In the genomic region with DNA sequence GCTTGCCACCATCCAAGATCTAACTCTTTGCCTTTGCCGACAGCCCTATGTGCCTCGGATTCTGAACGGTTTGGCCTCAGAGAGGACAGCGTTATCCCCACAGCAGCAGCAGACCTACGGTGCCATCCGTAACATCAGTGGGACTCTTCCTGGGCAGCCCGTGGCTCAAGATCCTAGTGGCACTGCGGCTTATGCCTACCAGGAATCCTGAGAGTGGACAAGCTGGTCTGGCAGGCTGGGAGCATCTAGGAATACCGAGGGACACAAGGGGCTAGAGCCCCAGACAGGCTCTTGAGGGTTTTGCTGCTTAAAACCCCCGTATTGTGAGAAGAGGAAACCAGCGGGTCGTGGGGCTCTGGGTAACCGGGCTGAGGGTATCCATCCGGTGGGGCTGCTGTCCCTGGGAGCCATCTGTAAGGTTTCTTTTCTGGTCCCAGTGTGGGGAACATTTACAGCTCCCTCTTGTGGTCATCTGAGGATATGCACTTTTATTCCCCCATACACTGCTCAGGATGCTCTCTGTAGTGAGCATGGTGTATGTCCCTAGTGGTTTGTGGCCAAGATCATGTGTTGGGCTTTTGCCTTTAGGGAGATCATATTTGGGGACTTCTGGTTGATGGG, we compare ENCODE assay signal across 8 mouse cellular contexts. TPM values are rescaled to one million over a fixed set of nuclear protein-coding genes. Genes with fewer than 3 reads are reported as not detected.
DNase-seq lines count a peak whose midpoint lies in the region; ATAC-seq and TF ChIP-seq lines count a peak whose summit lies in the region.

No protein-coding gene starts in this region.

- H3K36me3 ChIP-seq in forebrain, embryonic 14.5 days (ENCODE audit: control insufficient read depth, insufficient read depth, low read length): no peaks in the 10 kb centered on the region
- H3K36me3 ChIP-seq in kidney, embryonic 14.5 days (ENCODE audit: control insufficient read depth, insufficient read depth, low read length): no peaks in the 10 kb centered on the region
- H3K36me3 ChIP-seq in lung, embryonic 14.5 days (ENCODE audit: insufficient read depth): 0 out of 2 replicates have a peak, but pooled peaks cover 4% of the 10 kb centered on the region

- peak; percentile 80 for ATAC-seq in forebrain, embryonic 14.5 days
- ATAC-seq in kidney, embryonic 14.5 days (ENCODE audit: low FRiP score, low TSS enrichment): peak; percentile 63; the same call in 1 of the 2 replicates
- ATAC-seq in lung, embryonic 14.5 days (ENCODE audit: insufficient read depth): peak; percentile 72; the same call in 1 of the 2 replicates

- peak; percentile 33 for DNase-seq in kidney, adult 18-20 months
- DNase-seq in kidney, adult 11 months: no peak
- DNase-seq in adipocyte (ENCODE audit: low spot score): peak; percentile 57
- peak; percentile 74 for DNase-seq in forebrain, embryonic 14.5 days (ENCODE audit: low spot score)
- peak; percentile 85 for DNase-seq in lung, embryonic 14.5 days
- peak; percentile 49 for DNase-seq in retina, postnatal 7 days (ENCODE audit: low read depth, low spot score)
- DNase-seq in urinary bladder, postnatal 10 days (ENCODE audit: low spot score): no peak

- no peak overlapping the region for H3K9ac ChIP-seq in forebrain, embryonic 14.5 days (ENCODE audit: low read length)
- H3K9ac ChIP-seq in kidney, embryonic 14.5 days (ENCODE audit: low read depth, low read length): no peak overlapping the region
- H3K9ac ChIP-seq in lung, embryonic 14.5 days: no peak overlapping the region

- H3K4me2 ChIP-seq in forebrain, embryonic 14.5 days (ENCODE audit: low read length): no peak overlapping the region
- H3K4me2 ChIP-seq in kidney, embryonic 14.5 days (replicated peaks; ENCODE audit: low read depth, low read length): no peak overlapping the region
- no peak overlapping the region for H3K4me2 ChIP-seq in lung, embryonic 14.5 days

- H3K27me3 ChIP-seq in forebrain, embryonic 14.5 days (replicated peaks; ENCODE audit: control insufficient read depth, insufficient read depth, low read length): no peaks in the 10 kb centered on the region
- no peaks in the 10 kb centered on the region for H3K27me3 ChIP-seq in kidney, embryonic 14.5 days (ENCODE audit: control insufficient read depth, insufficient read depth, low read length)
- no peaks in the 10 kb centered on the region for H3K27me3 ChIP-seq in lung, embryonic 14.5 days (ENCODE audit: insufficient read depth, low read length)

- H3K4me3 ChIP-seq in forebrain, embryonic 14.5 days (ENCODE audit: low read depth, low read length): no peak overlapping the region
- H3K4me3 ChIP-seq in kidney, embryonic 14.5 days (ENCODE audit: low read length): no peak overlapping the region
- H3K4me3 ChIP-seq in lung, embryonic 14.5 days (ENCODE audit: low read depth, low read length): no peak overlapping the region

- TF ChIP-seq CTCF in lung, embryonic 14.5 days (IDR thresholded peaks at IDR 0.05; ENCODE audit: low read depth): peak; percentile 91

- H3K4me1 ChIP-seq in forebrain, embryonic 14.5 days (ENCODE audit: control insufficient read depth, insufficient read depth, low read length): no peaks in the 10 kb centered on the region
- no peaks in the 10 kb centered on the region for H3K4me1 ChIP-seq in kidney, embryonic 14.5 days (ENCODE audit: control insufficient read depth, insufficient read depth, low read length)
- H3K4me1 ChIP-seq in lung, embryonic 14.5 days (ENCODE audit: insufficient read depth): no peaks in the 10 kb centered on the region

- H3K27ac ChIP-seq in forebrain, embryonic 14.5 days (ENCODE audit: low read depth, low read length): no peak overlapping the region
- H3K27ac ChIP-seq in kidney, embryonic 14.5 days (ENCODE audit: low read depth, low read length): no peak overlapping the region
- H3K27ac ChIP-seq in lung, embryonic 14.5 days (ENCODE audit: low read depth): no peak overlapping the region

- H3K9me3 ChIP-seq in forebrain, embryonic 14.5 days (replicated peaks; ENCODE audit: control insufficient read depth, low read length): no peaks in the 10 kb centered on the region
- H3K9me3 ChIP-seq in kidney, embryonic 14.5 days (ENCODE audit: control insufficient read depth, low read length): no peaks in the 10 kb centered on the region
- H3K9me3 ChIP-seq in lung, embryonic 14.5 days (ENCODE audit: low read depth, low read length): no peaks in the 10 kb centered on the region

- 58% methylated on average over 14 of the region's 14 CpGs for WGBS in forebrain, embryonic 14.5 days
- 59% methylated on average over 14 of the region's 14 CpGs for WGBS in kidney, embryonic 14.5 days
- 54% methylated on average over 14 of the region's 14 CpGs for WGBS in lung, embryonic 14.5 days

RNA-seq across cellular contexts. Expression of gene Tmem63a, which starts 32.1 kb away (rescaled TPM):
- 1.1 and 1.3 TPM in 2 replicates for polyA plus RNA-seq in forebrain, embryonic 14.5 days (2014; fragmentation: Nextera tagmentation; extraction: Ambion mirVana)
- 4.0 and 7.5 TPM in 2 replicates for polyA plus RNA-seq in kidney, embryonic 14.5 days (2014; fragmentation: Nextera tagmentation; extraction: Ambion mirVana)
- polyA plus RNA-seq in lung, embryonic 14.5 days (2014; fragmentation: Nextera tagmentation; extraction: Ambion mirVana): 10.4 and 10.9 TPM in 2 replicates

RNA-seq across cellular contexts. Expression of gene Lefty1, which starts 39.4 kb away (rescaled TPM):
- 0.15 and 0.56 TPM in 2 replicates for polyA plus RNA-seq in forebrain, embryonic 14.5 days (2014; fragmentation: Nextera tagmentation; extraction: Ambion mirVana)
- 0.51 and 0.54 TPM in 2 replicates for polyA plus RNA-seq in kidney, embryonic 14.5 days (2014; fragmentation: Nextera tagmentation; extraction: Ambion mirVana)
- polyA plus RNA-seq in lung, embryonic 14.5 days (2014; fragmentation: Nextera tagmentation; extraction: Ambion mirVana): 1.1 TPM in 2 replicates

RNA-seq across cellular contexts. Expression of gene Ephx1, which starts 46.5 kb away (rescaled TPM):
- 4.1 and 5.5 TPM in 2 replicates for polyA plus RNA-seq in forebrain, embryonic 14.5 days (2014; fragmentation: Nextera tagmentation; extraction: Ambion mirVana)
- polyA plus RNA-seq in kidney, embryonic 14.5 days (2014; fragmentation: Nextera tagmentation; extraction: Ambion mirVana): 2.8 and 3.8 TPM in 2 replicates
- polyA plus RNA-seq in lung, embryonic 14.5 days (2014; fragmentation: Nextera tagmentation; extraction: Ambion mirVana): 3.6 and 4.0 TPM in 2 replicates

Comparison
In these comparisons a context has a peak if more than half of its experiments do, and no peak if none do; other contexts are left out.
1. DNase-seq: peak in kidney, adult 18-20 months (single experiment), adipocyte (single experiment), forebrain, embryonic 14.5 days (single experiment), lung, embryonic 14.5 days (single experiment) and retina, postnatal 7 days (single experiment); none in kidney, adult 11 months (single experiment) and urinary bladder, postnatal 10 days (single experiment).
2. Peak in every context shown above with its lines, with median percentiles within 50 percentile points of each other: ATAC-seq.